Mouse (Mus musculus) lung, postnatal 0 days (tissue): ENCODE measurements around the gene Clstn2.

Experiments
- CTCF ChIP-seq: IDR thresholded peaks from 2 replicates; pipeline ENCODE4 v1.5.1; 2016; ENCODE audit warnings: antibody characterized with exemption, mild to moderate bottlenecking
- EP300 ChIP-seq: IDR thresholded peaks from 2 replicates; pipeline ENCODE4 v1.6.1; 2016; ENCODE audit warnings: antibody characterized with exemption, mild to moderate bottlenecking, control low read depth

GRCm38 (mm10) chr9:98057291-98057690 is 24.3 kb upstream of the Clstn2 start:
- TF ChIP-seq CTCF (no peak), EP300 (no peak)
